Mouse (Mus musculus) myocyte (in vitro differentiated cells): Measurements from ENCODE around the gene Apela.

Source experiments
- E2F4 ChIP-seq: IDR thresholded peaks from one replicate; pipeline ENCODE4 v1.6.1; 2011; ENCODE audit warnings: mild to moderate bottlenecking, control low read depth, moderate library complexity; ENCODE audit not compliant: insufficient read depth
- MAX ChIP-seq: IDR thresholded peaks from one replicate; pipeline ENCODE4 v1.6.1; 2011; ENCODE audit warnings: low read depth, mild to moderate bottlenecking, control low read depth
- MYOD1 ChIP-seq, 3 experiments: IDR thresholded peaks; one replicate each; pipeline ENCODE4 v1.6.1; 2011; ENCODE audit warnings: control low read depth in 2 of 3, low read depth in 2 of 3, mild to moderate bottlenecking in 2 of 3, moderate library complexity in 1 of 3; ENCODE audit not compliant: insufficient read length in 2 of 3, control insufficient read depth in 1 of 3
- MYOG ChIP-seq, 3 experiments: IDR thresholded peaks; one replicate each; pipeline ENCODE4 v1.6.1; 2011; ENCODE audit warnings: control low read depth in 2 of 3, low read depth in 2 of 3, mild to moderate bottlenecking in 2 of 3; ENCODE audit not compliant: insufficient read length in 2 of 3, control insufficient read depth in 1 of 3, insufficient read depth in 1 of 3
- POLR2A ChIP-seq: IDR thresholded peaks from one replicate; pipeline ENCODE4 v1.6.1; 2011; ENCODE audit warnings: low read depth, mild to moderate bottlenecking, control low read depth, moderate library complexity; ENCODE audit not compliant: insufficient read length
- POLR2AphosphoS2 ChIP-seq: IDR thresholded peaks from one replicate; pipeline ENCODE4 v1.6.1; 2011; ENCODE audit warnings: low read depth, control low read depth; ENCODE audit not compliant: insufficient read length
- REST ChIP-seq: IDR thresholded peaks from one replicate; pipeline ENCODE4 v1.6.1; 2011; ENCODE audit warnings: mild to moderate bottlenecking, control low read depth, moderate library complexity; ENCODE audit not compliant: insufficient read depth, insufficient read length
- TCF12 ChIP-seq: IDR thresholded peaks from one replicate; pipeline ENCODE4 v1.6.1; 2011; ENCODE audit warnings: mild to moderate bottlenecking, control low read depth; ENCODE audit not compliant: poor library complexity, insufficient read depth, severe bottlenecking
- USF1 ChIP-seq: IDR thresholded peaks from one replicate; pipeline ENCODE4 v1.6.1; 2011; ENCODE audit warnings: low read depth, mild to moderate bottlenecking, control low read depth, moderate library complexity

- TF ChIP-seq POLR2AphosphoS2 (no peak), USF1 (no peak), MAX (no peak), TCF12 (no peak), POLR2A (no peak), MYOD1 (IDR thresholded peaks at IDR 0.05; ENCODE audit: control insufficient read depth in 1 of 3, insufficient read length in 2 of 3, low read depth in 2 of 3) (no peak), E2F4 (no peak), REST (no peak), MYOG (IDR thresholded peaks at IDR 0.05; ENCODE audit: control insufficient read depth in 1 of 3, insufficient read depth in 1 of 3, insufficient read length in 2 of 3, low read depth in 2 of 3) (no peak)
These were observed 43.6 kb upstream of the Apela start for GRCm38 (mm10) chr8:65080731-65081130.
